ENCODE assay signal across 9 mouse cellular contexts in the genomic region with DNA sequence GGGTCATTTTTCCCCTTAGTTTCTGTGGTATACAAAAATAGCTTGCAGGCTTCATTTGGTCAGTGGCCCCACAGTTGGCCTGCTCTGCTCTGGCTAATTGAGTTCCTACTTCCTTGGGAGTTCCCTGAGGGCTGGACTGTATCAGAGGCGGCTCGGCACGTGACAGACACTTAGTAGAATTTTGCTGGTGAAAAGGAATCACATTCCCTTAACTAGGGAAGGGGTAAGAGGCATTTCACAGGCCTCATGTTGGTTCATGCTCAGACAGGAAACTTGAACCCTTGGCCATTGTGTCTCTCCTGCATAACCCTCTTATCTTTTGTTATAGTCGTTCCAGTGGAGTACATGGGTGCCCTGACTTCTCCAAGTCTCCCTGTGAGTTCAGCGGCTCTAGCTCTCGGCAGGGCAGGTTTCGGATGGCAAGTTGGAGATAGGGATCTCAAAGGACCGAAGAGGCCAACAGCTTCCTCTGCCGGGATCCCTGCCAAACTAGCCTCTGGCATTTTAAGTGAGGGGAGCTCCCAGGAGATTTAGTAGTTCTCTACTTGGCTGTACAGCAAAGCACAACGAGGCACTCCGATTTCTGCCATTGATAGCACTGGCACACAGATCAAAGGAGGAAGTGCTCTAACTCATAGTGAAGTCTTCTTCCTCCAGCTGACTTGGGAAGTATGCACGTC.
DNase-seq lines count a peak whose midpoint lies in the region; ATAC-seq and TF ChIP-seq lines count a peak whose summit lies in the region.
"Had no signal": no experiment of that assay in that cellular context is flagged by ENCODE, and none has a peak within 500 bp of the region (broad histone marks: within the 10 kb centered on the region; RNA-seq: fewer than 3 reads in every experiment).

No protein-coding gene starts in this region.

- H3K27ac ChIP-seq in midbrain, postnatal 0 days (ENCODE audit: low read depth, low read length), result no peak overlapping the region
- H3K27ac ChIP-seq in midbrain, embryonic 13.5 days, result no peak overlapping the region
- H3K27ac ChIP-seq in heart, embryonic 10.5 days, result peak overlapping the region; percentile 79
- H3K27ac ChIP-seq: limb, embryonic 13.5 days had no signal

- no peaks in the 10 kb centered on the region for H3K36me3 ChIP-seq in midbrain, postnatal 0 days (ENCODE audit: insufficient read depth, low read length)
- no peaks in the 10 kb centered on the region for H3K36me3 ChIP-seq in midbrain, embryonic 13.5 days
- no peaks in the 10 kb centered on the region for H3K36me3 ChIP-seq in heart, embryonic 10.5 days
- H3K36me3 ChIP-seq: limb, embryonic 13.5 days had no signal

- H3K27me3 ChIP-seq in midbrain, postnatal 0 days (ENCODE audit: insufficient read depth, low read length), result no peaks in the 10 kb centered on the region
- peaks cover 14% of the 10 kb centered on the region for H3K27me3 ChIP-seq in midbrain, embryonic 13.5 days
- no peaks in the 10 kb centered on the region for H3K27me3 ChIP-seq in heart, embryonic 10.5 days (ENCODE audit: insufficient read depth, poor library complexity, severe bottlenecking)
- H3K27me3 ChIP-seq: limb, embryonic 13.5 days had no signal

- H3K9me3 ChIP-seq in midbrain, postnatal 0 days (ENCODE audit: low read length), result no peaks in the 10 kb centered on the region
- H3K9me3 ChIP-seq in midbrain, embryonic 13.5 days, result no peaks in the 10 kb centered on the region
- no peaks in the 10 kb centered on the region for H3K9me3 ChIP-seq in heart, embryonic 10.5 days
- H3K9me3 ChIP-seq: limb, embryonic 13.5 days had no signal

- H3K4me3 ChIP-seq in midbrain, postnatal 0 days (ENCODE audit: low read depth, low read length), result no peak overlapping the region
- no peak overlapping the region for H3K4me3 ChIP-seq in midbrain, embryonic 13.5 days (replicated peaks)
- H3K4me3 ChIP-seq in heart, embryonic 10.5 days, result 0 out of 2 replicates have a peak overlapping the region, but pooled peaks have one; percentile 1
- H3K4me3 ChIP-seq: limb, embryonic 13.5 days had no signal

- no peak for TF ChIP-seq CTCF in midbrain, postnatal 0 days (IDR thresholded peaks at IDR 0.05)

- peak; percentile 9 for DNase-seq in cerebellum, adult 9-10 months
- no peak for DNase-seq in cerebellum, adult 9-11 months
- DNase-seq in midbrain, postnatal 0 days (ENCODE audit: low spot score), result peak; percentile 57
- peak; percentile 77 for DNase-seq in heart, embryonic 10.5 days (ENCODE audit: low spot score)
- peak; percentile 62 for DNase-seq in skeletal muscle tissue, adult 2 months (ENCODE audit: low read depth, low spot score)
- DNase-seq in right cerebral cortex, postnatal 25 days, result no peak
- no peak for DNase-seq in cerebellum, postnatal 25 days

- H3K9ac ChIP-seq in midbrain, postnatal 0 days (replicated peaks; ENCODE audit: low read length, poor library complexity, severe bottlenecking), result no peak overlapping the region
- H3K9ac ChIP-seq in midbrain, embryonic 13.5 days (replicated peaks), result no peak overlapping the region
- H3K9ac ChIP-seq: limb, embryonic 13.5 days had no signal

- ATAC-seq in midbrain, postnatal 0 days (ENCODE audit: low FRiP score), result no peak
- ATAC-seq in midbrain, embryonic 13.5 days, result no peak

- no peaks in the 10 kb centered on the region for H3K4me1 ChIP-seq in midbrain, postnatal 0 days (ENCODE audit: insufficient read depth, low read length)
- H3K4me1 ChIP-seq in midbrain, embryonic 13.5 days (replicated peaks), result peaks cover 17% of the 10 kb centered on the region
- peaks cover 40% of the 10 kb centered on the region for H3K4me1 ChIP-seq in heart, embryonic 10.5 days

- 51% methylated on average over 12 of the region's 12 CpGs for WGBS in midbrain, postnatal 0 days
- WGBS in midbrain, embryonic 13.5 days, result 62% methylated on average over 12 of the region's 12 CpGs
- 12% methylated on average over 12 of the region's 12 CpGs for WGBS in heart, embryonic 10.5 days

- H3K4me2 ChIP-seq in midbrain, postnatal 0 days (ENCODE audit: low read depth, low read length, poor library complexity, severe bottlenecking), result no peak overlapping the region
- no peak overlapping the region for H3K4me2 ChIP-seq in midbrain, embryonic 13.5 days (replicated peaks)
- H3K4me2 ChIP-seq: limb, embryonic 13.5 days had no signal

Comparison
In these comparisons a context has a peak if more than half of its experiments do, and no peak if none do; other contexts are left out.
1. DNase-seq: peak in cerebellum, adult 9-10 months (single experiment), midbrain, postnatal 0 days (single experiment), heart, embryonic 10.5 days (single experiment) and skeletal muscle tissue, adult 2 months (single experiment); none in cerebellum, adult 9-11 months (single experiment), right cerebral cortex, postnatal 25 days (single experiment) and cerebellum, postnatal 25 days (0 of 2).